Mouse (Mus musculus): Measurements from ENCODE around the gene Esrrb. TPM values are rescaled to one million over a fixed set of nuclear protein-coding genes. Genes with fewer than 3 reads are reported as not detected.

Gene Esrrb
- polyA plus RNA-seq, 1 experiment = 0.90 TPM

DNA sequence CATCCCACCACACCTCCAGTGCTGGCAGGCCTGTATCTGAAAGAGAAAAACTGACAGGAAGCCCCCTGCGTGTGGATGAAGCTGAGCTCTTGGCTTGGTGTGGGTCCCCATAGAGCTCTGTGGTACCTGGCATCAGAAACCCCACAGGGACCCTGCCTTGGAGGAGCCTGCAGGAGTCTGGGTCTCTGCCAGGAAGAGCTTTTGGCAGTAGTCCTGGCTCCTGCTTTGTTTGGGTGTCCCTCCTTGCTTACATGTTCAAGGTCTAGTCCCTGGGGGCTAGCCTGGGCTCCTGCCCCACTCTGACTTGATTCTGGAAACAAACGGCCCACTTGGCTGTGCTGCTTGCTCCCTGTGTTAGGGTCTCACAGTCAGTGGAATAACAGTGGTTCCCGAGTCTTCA, 130.6 kb downstream of the Esrrb start:
- DNase-seq (ENCODE audit: extremely low spot score in 1 of 2, low spot score in 1 of 2) = no peak

DNA sequence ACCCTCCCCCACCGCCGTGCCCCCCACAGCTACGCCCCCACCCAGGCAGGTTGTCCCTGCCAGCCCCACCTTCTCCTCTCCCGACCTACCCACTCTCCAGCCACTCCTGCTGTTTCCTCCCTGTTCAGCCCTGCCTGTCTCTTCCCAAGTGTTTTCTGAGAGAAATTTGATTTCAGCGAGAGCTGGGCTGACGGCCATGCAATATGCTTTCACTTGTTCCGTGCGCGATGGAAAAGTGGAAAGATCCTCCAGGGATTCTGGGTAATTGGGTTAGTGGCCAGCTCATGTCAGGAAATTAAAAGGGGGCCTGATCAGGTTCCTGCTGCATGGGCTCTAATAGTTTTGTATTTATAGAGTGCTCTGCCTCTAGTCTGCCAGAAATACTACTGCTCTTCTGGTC, 131.9 kb downstream of the Esrrb start:
- DNase-seq (ENCODE audit: extremely low spot score in 1 of 2, low spot score in 1 of 2) = peak in 1 of 2 experiments; percentile 40

DNA sequence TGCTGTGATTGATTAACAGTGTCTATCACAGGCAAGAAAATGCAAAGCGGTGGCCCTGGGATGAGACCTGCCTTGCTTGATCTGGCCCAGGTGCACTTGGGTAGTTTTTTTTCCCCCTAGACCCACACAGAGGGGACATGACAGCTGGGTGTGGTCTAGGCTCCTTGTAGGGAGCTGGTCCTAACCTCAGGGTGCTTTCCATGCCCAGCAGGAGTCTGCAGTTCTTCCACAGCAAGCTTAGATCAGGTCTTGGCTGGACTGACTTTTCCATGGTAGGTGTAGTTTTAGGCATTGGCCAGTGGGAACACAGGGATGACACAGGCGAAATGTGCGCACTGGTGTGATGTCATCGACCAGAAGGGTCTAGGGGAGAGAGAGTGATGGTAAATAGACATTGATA, 136.2 kb downstream of the Esrrb start:
- no peak for DNase-seq (ENCODE audit: extremely low spot score in 1 of 2, low spot score in 1 of 2)

DNA sequence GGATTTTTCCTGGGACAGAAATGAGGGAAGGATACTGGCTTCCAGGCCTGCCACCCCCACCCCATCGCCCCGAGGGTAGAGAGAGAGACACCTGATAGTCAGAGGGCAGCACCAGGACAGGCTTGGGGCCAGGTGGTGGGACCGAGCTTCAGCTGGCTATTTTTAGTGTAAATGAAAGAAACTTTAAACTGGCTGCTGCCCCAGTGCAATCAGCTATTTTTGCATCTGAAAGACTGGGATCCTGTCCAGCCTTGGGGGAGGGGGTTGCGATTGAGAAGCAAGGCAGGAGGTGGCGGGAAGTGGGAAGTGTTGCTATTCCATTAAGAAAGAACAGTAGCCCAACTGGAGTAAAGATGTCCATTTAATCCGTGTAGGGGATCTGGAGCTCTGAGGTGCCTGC, 137.8 kb downstream of the Esrrb start:
- peak; percentile 54 to 75 for DNase-seq (ENCODE audit: extremely low spot score in 1 of 2, low spot score in 1 of 2)

DNA sequence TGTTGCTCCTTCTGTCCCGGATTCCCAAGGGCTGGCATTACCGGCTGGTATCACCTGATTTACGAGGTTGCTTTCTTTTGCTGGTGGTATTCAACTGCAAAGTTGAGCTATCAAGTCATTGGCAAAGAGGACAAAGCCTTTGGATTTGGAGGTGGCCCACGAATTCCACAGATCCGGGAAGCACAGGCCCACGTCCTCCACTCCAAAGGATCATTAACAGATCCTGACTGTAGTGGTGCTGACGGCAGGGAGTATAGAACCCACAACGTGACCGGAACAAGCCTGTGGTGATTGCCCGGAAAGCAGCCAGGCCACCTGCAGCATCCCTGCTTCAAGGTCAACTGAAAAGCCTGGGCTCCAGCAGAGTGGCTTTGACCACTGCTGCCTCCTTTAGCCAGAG, 140.8 kb downstream of the Esrrb start:
- no peak for DNase-seq (ENCODE audit: extremely low spot score in 1 of 2, low spot score in 1 of 2)

DNA sequence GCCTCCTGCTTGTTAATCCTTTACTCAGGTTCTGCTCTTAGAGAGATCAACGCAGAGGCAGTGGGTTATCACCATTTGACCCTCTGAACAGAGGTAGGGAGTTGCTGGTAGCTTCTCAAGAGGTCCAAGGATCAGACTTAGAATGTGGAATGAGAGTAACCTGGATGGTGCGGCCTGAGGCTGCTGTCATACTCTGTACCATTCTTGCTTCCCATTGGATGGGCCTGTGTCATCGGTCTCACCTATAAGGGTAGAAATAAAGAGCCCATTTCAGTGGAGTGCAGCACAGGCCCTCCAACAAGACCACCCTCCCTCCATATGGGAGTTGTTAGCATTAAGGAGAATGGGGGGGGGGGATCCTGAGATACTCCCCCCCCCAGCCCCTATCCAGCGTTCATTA, 143.0 kb downstream of the Esrrb start:
- DNase-seq (ENCODE audit: extremely low spot score in 1 of 2, low spot score in 1 of 2) = no peak

DNA sequence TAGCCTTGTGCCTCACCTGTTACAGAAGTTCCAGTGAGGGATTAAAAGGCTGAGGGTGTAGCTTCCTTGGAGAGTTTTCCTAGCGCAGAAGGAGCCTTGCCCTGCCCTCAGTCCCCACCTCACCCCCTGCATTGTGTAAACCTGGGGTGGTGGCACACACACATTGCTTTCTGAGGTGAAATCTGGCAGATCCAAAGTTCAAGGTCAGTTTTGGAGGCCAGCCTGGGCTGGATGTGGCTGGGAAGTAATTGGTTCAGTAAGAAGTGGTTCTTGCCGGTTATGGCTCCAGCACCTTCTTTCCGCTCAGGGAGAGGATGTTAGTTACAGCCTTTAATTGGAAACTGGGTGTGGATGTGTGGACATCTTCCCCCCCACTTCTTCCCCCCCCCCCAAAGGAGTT, 143.4 kb downstream of the Esrrb start:
- no peak for DNase-seq (ENCODE audit: extremely low spot score in 1 of 2, low spot score in 1 of 2)

DNA sequence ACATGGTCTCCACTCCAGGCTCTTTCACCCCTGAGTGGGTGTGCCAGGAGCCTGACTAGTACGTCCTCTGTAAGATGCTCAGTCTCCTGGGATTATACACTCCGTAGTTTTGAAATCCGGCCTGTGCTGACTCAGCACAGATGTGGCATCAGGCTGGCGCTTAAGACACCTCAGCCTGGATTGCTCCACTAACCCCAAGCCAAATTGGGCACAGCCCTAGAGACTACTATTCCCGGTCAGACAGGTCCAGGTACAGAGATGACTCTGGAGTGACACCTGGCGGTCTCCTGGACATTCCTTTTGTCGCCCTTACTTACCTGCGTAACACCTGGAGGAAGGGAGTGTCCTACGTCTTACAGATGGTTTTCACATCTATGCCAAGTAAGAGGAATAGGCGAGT, 146.8 kb downstream of the Esrrb start:
- DNase-seq (ENCODE audit: extremely low spot score in 1 of 2, low spot score in 1 of 2) = no peak

DNA sequence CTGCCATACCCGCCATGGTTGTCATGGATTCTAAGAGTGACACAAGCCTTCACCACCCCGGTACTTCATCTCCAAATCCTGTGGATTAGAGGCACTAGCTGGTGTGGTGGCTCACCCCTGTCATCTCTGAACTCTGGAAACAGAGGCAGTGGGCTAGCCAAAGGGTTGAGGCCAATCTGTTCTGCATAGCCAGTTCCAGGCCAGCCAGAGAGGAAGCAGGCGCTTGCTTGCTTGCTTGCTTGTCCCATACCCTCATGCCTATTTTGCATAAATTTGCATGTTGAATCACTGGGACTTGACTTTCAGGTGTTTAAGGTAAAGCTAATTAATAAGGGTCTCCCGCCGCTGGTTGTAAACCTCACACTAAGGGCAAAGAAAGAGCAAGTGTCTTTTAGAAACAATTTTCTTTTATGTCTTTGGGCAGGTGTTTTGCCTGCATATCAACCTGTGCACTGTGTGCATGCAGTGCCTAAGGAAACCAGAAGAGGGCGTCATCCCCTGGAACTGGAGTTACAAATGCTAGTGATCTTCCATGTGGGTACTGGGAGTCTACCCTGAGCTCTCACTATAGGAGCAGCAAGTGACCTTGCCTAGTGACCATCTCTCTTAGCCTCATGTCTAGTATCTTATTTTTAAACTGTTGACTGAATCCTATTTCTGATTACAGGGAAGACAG, 147.5 kb downstream of the Esrrb start:
- DNase-seq (ENCODE audit: extremely low spot score in 1 of 2, low spot score in 1 of 2) = no peak

DNA sequence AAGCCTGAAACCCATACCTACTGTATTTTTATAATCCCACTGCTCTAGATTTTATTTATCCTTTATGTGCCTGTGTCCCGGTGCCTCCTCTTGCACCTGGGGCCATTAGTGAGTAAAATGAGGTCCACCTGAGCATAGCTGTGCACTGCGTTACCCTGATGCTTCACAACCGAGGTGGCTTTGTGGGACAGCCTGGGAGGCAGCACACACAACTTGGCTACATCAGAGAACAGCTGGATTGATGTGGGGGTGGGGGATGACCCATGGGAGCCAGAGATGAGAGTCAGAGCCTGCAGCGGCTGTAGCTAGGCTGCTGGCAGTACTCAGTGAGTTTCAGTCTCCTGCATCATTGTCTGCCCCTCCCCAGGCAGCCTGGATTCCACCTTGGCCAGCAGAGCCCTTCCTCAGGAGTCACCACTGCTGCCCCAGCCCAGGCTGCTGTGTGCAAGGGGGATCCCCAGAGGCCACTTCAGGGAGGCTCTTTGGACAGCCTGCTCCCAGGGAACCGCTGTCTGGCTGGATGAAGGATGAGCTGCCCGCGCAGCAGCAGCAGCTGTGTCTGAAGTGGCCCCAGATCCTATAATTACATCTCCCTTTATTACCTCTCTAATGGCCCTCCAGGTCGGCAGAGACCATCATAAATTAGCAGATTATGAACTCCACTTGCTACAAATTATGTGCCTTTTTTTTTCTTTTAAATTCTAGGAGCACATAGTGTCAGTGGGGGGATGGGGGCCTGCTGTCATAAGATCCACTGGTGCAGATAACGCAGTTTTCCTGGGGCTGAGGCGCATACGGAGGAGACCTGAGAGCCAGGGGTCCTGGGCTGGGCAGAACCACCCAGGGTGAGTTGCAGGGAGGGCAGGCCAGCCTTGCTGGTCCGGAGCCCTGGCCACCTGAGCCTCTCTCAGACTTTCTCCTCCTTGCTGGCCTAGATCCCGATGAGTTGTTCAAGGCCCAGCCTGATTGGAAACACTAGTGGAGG, 148.7 kb downstream of the Esrrb start:
- no peak for DNase-seq (ENCODE audit: extremely low spot score in 1 of 2, low spot score in 1 of 2)

DNA sequence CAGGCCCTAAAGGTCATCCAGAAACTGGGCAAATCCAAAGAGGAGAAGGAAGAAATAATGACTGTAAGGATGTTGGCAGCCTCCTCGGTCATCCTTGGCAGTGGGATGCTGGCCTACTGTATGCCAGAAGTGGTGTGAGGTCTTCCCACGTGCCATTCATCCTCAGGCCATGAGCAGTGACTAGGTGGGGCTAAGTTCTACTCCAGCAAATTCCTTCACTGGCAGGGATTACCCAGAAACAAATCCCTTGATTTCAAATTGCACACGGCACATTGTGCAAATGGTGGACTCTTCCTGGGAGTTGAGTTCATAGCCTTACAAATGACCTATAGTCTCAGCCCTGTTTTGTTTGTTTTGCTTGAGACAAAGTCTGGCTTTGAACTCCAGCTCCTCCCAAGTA, 151.4 kb downstream of the Esrrb start:
- DNase-seq (ENCODE audit: extremely low spot score in 1 of 2, low spot score in 1 of 2) = no peak

DNA sequence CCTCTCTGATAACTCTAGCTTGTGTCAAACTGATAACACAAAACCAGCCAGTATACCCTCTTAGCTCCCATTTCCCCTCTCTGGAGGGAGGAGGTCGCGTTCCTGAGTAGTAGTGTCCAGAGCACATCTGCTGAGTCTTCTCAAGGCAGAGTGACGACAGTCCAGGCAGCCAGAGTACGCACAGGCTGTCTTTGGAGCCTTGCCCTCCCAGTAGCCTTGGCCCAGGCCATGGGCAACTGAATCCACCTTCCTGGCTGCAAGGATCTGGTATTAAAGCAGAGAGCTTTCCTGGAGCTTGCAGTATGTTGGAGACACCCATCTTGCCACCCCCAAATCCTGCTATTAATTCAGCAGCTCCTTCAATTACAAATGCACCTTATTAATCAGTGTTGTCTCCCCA, 152.7 kb downstream of the Esrrb start:
- no peak for DNase-seq (ENCODE audit: extremely low spot score in 1 of 2, low spot score in 1 of 2)

DNA sequence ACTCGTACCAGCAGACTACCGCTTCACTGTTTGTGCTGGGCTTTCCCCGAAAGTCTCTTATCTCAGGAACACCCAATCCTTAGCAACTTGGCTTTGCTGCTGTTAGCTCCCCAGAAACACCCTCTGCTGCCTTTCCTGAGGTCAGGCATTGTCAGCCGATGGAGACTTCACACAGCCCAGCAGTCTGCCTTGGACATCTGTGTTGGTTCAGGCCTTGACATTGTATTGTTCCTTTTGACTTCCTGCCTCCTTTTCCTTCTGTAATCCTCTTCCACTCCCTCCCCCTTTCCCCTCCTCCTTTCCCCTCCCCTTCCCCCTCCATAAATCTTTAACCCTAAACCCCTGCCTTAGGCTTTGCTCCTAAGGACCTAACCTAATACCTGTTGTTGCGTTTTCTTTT, 155.7 kb downstream of the Esrrb start:
- DNase-seq (ENCODE audit: extremely low spot score in 1 of 2, low spot score in 1 of 2) = no peak

DNA sequence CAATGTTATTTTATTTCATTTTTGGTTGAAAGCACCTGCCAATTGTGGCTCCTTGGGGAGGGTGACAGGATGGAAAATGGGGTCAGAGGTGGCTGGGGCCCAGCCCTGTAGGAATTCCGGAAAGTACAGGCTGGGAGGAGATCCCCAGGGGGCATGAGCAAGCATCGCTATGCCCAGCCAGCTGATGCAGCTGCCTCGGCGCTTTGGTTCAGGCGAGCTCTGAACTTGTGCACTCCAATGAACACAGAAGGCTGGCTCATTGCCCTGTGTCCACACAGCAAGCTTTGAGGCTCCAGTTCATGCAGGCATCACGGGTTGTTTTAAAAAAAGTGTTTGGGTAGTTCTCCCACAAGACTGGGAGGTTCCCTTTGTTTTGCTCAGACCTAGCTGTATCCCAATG, 156.8 kb downstream of the Esrrb start:
- no peak for DNase-seq (ENCODE audit: extremely low spot score in 1 of 2, low spot score in 1 of 2)

DNA sequence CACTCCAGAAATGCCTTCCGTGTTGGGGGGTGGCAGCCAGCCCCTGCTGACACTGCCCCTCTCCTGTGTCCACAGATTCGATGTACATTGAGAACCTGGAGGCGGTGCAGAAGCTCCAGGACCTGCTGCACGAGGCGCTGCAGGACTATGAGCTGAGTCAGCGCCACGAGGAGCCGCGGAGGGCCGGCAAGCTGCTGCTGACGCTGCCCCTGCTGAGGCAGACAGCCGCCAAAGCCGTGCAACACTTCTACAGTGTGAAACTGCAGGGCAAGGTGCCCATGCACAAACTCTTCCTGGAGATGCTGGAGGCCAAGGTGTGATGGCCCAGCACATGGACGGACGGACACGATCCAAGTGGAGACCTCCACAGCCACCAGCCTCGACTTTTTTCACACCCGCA, 157.8 kb downstream of the Esrrb start:
- peak; percentile 44 to 66 for DNase-seq (ENCODE audit: extremely low spot score in 1 of 2, low spot score in 1 of 2)

DNA sequence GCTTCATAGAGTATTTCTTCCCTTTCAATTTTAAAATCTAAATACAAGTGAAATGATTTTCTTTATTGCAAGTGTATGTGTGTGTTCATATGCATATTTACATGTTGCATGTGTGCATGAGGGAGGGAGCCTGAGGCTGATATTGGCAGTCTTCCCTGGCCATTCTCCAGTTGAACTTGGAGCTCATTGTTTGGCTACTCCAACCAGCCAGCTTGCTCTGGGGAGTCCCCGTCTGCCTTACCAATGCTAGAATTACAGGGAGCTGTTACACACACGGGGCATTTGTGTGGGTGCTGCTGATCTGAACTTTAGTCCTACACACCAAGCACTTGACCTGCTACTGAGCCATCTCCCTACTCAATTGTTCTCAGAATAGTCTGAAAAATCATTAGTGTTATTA, 173.4 kb downstream of the Esrrb start:
- DNase-seq (ENCODE audit: extremely low spot score in 1 of 2, low spot score in 1 of 2) = no peak

DNA sequence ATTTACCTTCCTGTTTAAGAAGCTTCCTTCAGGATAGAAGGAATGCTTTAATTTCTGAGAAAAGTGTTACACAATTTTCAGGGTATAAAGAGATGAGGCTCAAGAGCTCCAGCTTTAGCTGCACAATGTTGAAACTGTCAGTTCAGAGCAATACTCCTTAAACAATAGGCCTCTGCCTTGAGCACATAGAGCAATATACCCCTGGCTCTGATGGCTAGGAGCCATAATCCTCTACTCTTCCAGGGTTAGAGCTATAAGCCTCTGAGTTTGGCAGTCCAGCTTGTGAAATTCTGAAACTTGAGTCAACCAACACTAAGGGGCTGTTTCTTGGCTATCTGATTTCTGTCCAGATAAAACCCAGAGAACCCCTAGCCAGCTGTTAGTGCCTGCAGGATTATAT, 176.9 kb downstream of the Esrrb start:
- DNase-seq (ENCODE audit: extremely low spot score in 1 of 2, low spot score in 1 of 2) = no peak

DNA sequence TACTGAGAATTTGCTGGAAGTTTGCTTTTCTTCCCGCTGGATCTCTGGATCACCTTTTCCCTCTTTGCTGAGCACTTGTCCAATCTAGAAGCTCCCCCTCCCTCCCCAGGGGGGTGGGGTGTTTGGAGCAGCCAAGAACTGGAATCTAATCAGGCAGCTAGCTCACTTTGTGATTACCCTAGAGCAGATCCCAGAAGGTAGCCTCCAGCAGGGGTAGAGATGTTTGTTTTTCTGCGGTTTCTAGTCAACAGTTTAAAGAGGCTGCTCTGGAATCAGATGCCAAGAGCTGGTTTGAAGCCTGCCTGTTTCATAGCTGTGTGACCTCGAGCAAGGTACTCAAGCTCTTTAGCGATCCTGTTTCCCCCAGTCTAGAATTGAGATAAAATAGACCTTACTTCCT, 177.8 kb downstream of the Esrrb start:
- no peak for DNase-seq (ENCODE audit: extremely low spot score in 1 of 2, low spot score in 1 of 2)

DNA sequence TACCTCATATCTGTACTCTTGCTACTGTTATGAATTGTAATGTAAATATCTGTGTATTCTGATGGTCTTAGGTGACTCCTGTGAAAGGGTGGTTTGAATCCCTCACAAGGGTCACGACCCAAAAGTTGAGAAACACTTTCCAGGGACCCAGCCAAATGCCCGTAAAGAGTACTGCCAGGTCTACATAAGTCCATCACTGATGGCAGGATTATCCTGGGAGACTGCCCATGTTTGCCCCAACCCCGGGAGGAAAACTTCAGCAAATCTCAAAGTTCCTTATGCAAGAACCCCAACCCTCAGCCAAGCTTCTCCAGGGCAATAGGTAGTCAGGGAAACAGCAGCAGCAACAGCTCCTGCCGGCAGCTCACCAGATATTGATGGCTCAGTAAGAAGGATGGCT, 178.6 kb downstream of the Esrrb start:
- DNase-seq (ENCODE audit: extremely low spot score in 1 of 2, low spot score in 1 of 2) = no peak

DNA sequence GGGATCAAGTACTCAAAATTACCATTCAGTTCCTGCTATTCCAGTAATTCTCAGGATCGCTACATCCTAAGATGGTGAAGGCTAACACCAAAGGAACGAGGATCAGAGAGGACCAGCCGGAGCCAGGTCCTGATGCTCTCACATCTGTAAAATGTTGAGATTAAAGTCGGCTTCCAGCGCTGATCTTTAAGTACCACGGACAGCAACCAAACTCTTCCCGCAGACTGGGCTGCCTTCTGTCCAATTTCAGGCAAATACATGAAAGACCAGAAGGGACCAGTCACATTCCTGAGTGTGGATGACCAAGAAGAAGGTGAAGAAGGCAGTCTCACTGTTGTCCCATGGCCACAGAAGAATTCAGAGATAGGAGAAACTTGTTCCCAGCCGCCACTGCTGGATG, 186.9 kb downstream of the Esrrb start:
- DNase-seq (ENCODE audit: extremely low spot score in 1 of 2, low spot score in 1 of 2) = no peak

DNA sequence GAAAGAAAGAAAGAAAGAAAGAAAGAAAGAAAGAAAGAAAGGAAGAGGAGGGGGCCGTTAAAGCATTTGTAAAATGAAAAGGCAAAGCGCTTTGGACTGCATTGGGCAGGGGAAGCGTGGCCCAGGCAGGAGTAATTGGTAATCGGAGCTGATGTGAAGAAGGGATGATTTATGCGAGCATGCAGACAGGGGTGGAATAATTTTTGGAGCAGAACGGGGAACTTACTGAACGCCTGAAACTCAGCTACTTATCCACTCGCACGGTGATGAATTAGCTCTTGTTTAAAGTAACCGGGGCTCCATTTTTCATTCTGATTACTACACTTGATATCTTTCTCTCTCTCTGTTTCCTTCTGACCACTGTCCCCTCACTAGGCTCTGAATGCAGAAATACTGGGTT, 192.1 kb downstream of the Esrrb start:
- DNase-seq (ENCODE audit: extremely low spot score in 1 of 2, low spot score in 1 of 2) = no peak

Data from frontal cortex, adult 2 months (tissue).